Mouse (Mus musculus) neural tube, embryonic 15.5 days (tissue): ENCODE measurements at regions not wholly inside any gene's neighbourhood (a gene's known extent, or its start where the extent isn't known, plus 50 kb on each side); places are given as distances from the start of the nearest gene placed in this dataset.

ENCODE experiments used
- ATAC-seq: fragments of 200-750 bp; cut with Nextera tagmentation; 2 replicates; pipeline ENCODE4 v1.8.0; 2017; ENCODE audit warnings: mild to moderate bottlenecking, moderate TSS enrichment, moderate library complexity; ENCODE audit not compliant: low FRiP score
- H3K27ac ChIP-seq: fragments of 300-500 bp; sonication (generic); replicated peaks from 2 replicates; pipeline ENCODE4 v1.5.1; 2015; ENCODE audit warnings: mild to moderate bottlenecking, inconsistent platforms
- H3K27me3 ChIP-seq: fragments of 300-500 bp; sonication (generic); replicated peaks from 2 replicates; pipeline ENCODE4 v1.6.1; 2015; ENCODE audit warnings: inconsistent platforms
- H3K36me3 ChIP-seq: fragments of 300-500 bp; sonication (generic); 2 replicates; pipeline ENCODE4 v1.6.1; 2015; ENCODE audit warnings: inconsistent platforms
- H3K4me1 ChIP-seq: fragments of 300-500 bp; sonication (generic); 2 replicates; pipeline ENCODE4 v1.6.1; 2015; ENCODE audit warnings: inconsistent platforms
- H3K4me2 ChIP-seq: fragments of 300-500 bp; sonication (generic); 2 replicates; pipeline ENCODE4 v1.6.1; 2015; ENCODE audit warnings: inconsistent platforms, mild to moderate bottlenecking, moderate library complexity
- H3K4me3 ChIP-seq: fragments of 300-500 bp; sonication (generic); replicated peaks from 2 replicates; pipeline ENCODE4 v1.5.1; 2015; ENCODE audit warnings: mild to moderate bottlenecking, inconsistent platforms
- H3K9ac ChIP-seq: fragments of 300-500 bp; sonication (generic); replicated peaks from 2 replicates; pipeline ENCODE4 v1.6.1; 2015; ENCODE audit warnings: mild to moderate bottlenecking, inconsistent platforms
- H3K9me3 ChIP-seq: fragments of 300-500 bp; sonication (generic); replicated peaks from 2 replicates; pipeline ENCODE4 v1.6.1; 2016; ENCODE audit warnings: inconsistent platforms
- WGBS: fragments of 180-500 bp; shearing (Covaris S2); methylation state at CpG from one replicate; pipeline ENCODE4 v1.1.7; 2015; ENCODE audit warnings: mixed read lengths; 5-methylcytosine and 5-hydroxymethylcytosine counted together

DNA sequence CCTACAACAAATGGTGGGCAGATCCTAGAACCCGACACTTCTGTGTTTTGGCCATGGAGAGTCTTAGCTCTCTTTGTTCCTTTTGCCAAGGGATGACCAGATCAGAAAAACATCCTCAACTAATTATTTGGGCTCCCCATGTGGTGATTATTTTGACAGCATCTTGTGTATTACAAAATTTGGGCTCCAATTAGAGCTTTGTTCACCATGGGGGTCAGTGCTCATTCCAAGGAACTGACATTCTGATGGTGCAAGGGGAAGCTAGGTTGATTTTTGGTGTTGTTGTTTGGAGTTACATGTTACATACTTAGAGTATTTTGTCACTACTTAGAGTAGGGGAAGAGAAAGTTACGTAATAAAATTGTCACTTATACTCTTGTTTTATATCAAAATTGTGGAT lies 406.9 kb downstream of the Cd109 start:
- no peak overlapping the region for H3K4me3 ChIP-seq
- WGBS, result 89% methylated on average over 2 of the region's 2 CpGs
- ATAC-seq, result no peak

DNA sequence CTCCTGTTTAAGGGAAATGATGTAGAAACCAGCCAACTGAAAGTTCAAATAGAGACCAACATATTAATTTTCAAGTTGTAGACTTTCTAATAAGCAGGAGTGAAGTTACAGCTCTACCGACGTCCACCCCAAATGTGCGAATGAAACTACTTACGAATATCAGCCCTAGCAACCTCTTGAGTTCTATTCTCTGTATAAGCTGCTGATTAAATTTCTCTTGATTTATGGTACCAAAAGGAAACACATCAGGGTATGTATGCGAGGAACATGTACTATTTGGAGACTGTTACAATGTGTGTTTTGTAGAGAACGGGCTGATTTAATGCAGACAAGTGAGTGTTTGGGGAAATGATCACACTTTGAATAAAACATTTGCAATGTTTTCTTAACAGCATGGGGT lies 412.9 kb downstream of the Cd109 start:
- H3K4me1 ChIP-seq, result no peaks in the 10 kb centered on the region
- ATAC-seq, result no peak
- no peaks in the 10 kb centered on the region for H3K27me3 ChIP-seq
- H3K36me3 ChIP-seq, result no peaks in the 10 kb centered on the region
- H3K4me3 ChIP-seq, result no peak overlapping the region
- no peak overlapping the region for H3K9ac ChIP-seq
- H3K27ac ChIP-seq, result no peak overlapping the region
- 80% methylated on average over 6 of the region's 6 CpGs for WGBS
- no peak overlapping the region for H3K4me2 ChIP-seq
- no peaks in the 10 kb centered on the region for H3K9me3 ChIP-seq

More for the DNA sequence above, 406.9 kb downstream of the Cd109 start:
- Histone ChIP-seq H3K27me3 (no peaks in the 10 kb centered on the region), H3K4me2 (no peak overlapping the region), H3K4me1 (no peaks in the 10 kb centered on the region), H3K9ac (no peak overlapping the region), H3K36me3 (no peaks in the 10 kb centered on the region), H3K27ac (no peak overlapping the region), H3K9me3 (no peaks in the 10 kb centered on the region)

DNA sequence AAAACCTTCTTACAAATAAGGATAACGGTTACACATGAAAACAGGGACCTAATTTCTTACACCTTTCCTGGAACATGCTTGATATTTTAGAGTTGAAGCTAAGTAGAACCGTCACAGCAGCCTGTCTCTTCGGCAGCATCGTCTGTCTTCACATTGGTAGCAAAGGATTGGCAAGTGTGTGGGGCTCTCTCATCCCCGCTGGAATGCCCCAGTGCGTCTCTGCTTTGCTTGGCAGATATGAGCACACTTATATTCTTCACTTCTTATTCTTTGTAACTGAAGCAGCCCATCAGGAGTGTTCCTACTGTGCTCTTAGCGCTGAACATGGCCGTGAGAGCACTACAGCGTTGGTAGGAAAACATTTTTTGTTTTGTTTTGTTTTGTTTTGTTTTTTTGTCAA lies 414.1 kb downstream of the Cd109 start:
- H3K27me3 ChIP-seq, result no peaks in the 10 kb centered on the region
- H3K9ac ChIP-seq, result no peak overlapping the region
- H3K9me3 ChIP-seq, result no peaks in the 10 kb centered on the region
- no peak overlapping the region for H3K27ac ChIP-seq
- no peaks in the 10 kb centered on the region for H3K4me1 ChIP-seq
- no peak overlapping the region for H3K4me2 ChIP-seq
- ATAC-seq, result no peak
- no peaks in the 10 kb centered on the region for H3K36me3 ChIP-seq
- no peak overlapping the region for H3K4me3 ChIP-seq
- 89% methylated on average over 9 of the region's 9 CpGs for WGBS

DNA sequence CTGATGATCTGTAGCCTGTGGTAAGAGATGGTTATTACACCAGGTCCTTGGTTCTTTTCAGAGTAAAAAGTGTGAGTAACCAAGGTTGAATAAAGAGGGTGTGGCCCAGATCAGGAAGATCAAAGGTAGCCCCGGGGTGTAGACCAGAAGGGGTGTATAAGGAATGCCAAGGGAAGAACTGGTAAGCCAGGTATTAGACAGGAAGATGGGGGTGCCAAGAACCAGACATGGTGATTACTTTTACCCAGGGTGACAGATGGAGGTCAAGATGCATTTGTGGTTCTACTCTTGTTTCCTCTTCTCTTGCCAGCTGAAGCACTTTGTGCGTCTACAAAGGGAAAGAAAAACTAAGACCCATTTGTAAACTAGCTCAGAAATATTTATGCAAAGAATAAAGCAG lies 420.3 kb downstream of the Cd109 start:
- H3K9me3 ChIP-seq, result no peaks in the 10 kb centered on the region
- H3K4me3 ChIP-seq, result no peak overlapping the region
- 74% methylated on average over 2 of the region's 2 CpGs for WGBS
- no peak overlapping the region for H3K27ac ChIP-seq
- H3K36me3 ChIP-seq, result no peaks in the 10 kb centered on the region
- no peak overlapping the region for H3K9ac ChIP-seq
- no peak overlapping the region for H3K4me2 ChIP-seq
- no peaks in the 10 kb centered on the region for H3K27me3 ChIP-seq
- ATAC-seq, result no peak
- no peaks in the 10 kb centered on the region for H3K4me1 ChIP-seq

DNA sequence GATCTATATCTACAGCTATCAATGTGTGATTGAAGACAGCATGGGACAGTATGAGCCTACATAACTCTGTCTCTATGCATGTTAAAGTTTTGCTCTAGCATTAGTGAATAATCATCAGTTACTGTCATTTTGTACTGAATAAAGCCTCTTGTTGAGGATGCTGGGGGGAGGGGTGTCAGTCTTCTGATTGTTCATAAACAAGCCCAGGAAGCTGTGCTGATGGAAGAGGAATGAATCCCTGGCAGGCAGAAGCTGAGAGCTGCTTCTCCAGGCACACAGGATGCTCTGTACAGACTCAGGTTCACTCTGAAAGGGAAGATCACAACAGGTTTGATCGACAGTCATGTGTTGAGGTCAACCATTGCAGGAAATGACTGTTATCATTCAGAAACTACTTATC lies 421.7 kb downstream of the Cd109 start:
- Histone ChIP-seq H3K9me3 (no peaks in the 10 kb centered on the region), H3K27ac (no peak overlapping the region), H3K27me3 (no peaks in the 10 kb centered on the region), H3K4me2 (no peak overlapping the region), H3K36me3 (no peaks in the 10 kb centered on the region), H3K4me1 (no peaks in the 10 kb centered on the region), H3K9ac (no peak overlapping the region), H3K4me3 (no peak overlapping the region)
- WGBS, result 83% methylated on average over 1 of the region's 1 CpGs
- ATAC-seq, result no peak

DNA sequence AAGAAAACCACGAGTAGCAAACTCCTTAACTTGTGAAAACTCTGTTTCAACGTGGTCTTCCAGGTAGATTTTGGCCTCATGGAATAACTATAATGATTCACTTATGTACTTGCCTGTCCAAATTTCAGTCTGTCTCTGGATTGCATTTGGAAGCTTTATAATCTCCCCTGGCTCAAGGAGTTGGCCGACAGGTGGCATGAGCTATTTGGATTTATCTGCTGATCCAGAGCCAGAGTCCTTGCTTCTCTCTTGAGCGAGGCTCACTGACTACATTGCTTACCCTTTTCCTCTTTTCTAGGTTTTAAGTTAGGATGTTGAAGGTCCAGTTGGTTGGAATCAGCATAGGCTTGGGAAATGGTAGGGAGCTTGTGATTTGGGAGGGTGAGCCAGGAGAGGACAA lies 423.6 kb downstream of the Cd109 start:
- ATAC-seq, result no peak
- Histone ChIP-seq H3K36me3 (no peaks in the 10 kb centered on the region), H3K4me1 (no peaks in the 10 kb centered on the region), H3K9ac (no peak overlapping the region), H3K4me2 (no peak overlapping the region), H3K27ac (no peak overlapping the region), H3K9me3 (no peaks in the 10 kb centered on the region), H3K4me3 (no peak overlapping the region), H3K27me3 (no peaks in the 10 kb centered on the region)
- 85% methylated on average over 4 of the region's 4 CpGs for WGBS

DNA sequence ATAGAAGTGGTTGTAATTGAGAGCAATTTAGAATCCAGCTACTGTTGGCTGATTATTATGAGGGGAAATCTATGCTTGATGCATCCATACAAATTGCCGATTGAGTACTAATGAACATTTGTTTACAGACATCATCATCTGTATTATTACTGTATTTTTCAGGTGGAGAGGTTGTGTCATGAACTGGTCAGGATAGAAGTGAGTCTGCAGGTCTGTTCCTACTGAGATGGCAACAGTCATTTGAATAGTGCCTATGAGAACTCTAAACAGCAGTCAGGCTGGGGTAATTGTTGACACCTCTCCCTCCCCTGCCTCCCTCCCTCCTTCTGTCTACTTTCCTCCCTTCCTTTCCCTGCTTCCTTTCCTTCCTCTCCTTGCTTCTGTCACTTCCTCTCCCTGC lies 429.0 kb downstream of the Cd109 start:
- no peak overlapping the region for H3K4me2 ChIP-seq
- H3K4me1 ChIP-seq, result no peaks in the 10 kb centered on the region
- H3K9ac ChIP-seq, result no peak overlapping the region
- H3K36me3 ChIP-seq, result no peaks in the 10 kb centered on the region
- no peaks in the 10 kb centered on the region for H3K9me3 ChIP-seq
- no peak overlapping the region for H3K27ac ChIP-seq
- no peak for ATAC-seq
- no peak overlapping the region for H3K4me3 ChIP-seq
- no peaks in the 10 kb centered on the region for H3K27me3 ChIP-seq
- WGBS, result 56% methylated on average over 1 of the region's 1 CpGs

DNA sequence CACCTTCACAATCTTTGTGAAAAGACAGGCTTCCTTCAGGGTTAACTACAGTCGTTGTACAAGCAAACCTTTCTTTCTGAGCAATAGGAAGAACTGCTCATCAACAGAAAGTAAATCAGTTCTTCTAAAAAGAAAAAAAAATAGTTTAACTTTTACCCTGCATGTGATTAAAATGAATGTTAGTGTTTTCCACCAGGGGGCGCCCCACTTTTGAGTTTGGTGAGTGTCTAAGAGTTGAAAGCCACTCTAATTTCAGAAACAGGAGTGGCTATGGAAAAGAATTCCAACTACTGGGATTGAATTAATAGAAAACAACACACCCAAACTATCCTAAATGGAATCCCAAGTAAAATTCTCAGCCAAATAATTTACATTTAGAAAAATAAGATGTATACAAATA lies 430.0 kb downstream of the Cd109 start:
- no peak overlapping the region for H3K4me2 ChIP-seq
- H3K36me3 ChIP-seq, result no peaks in the 10 kb centered on the region
- no peak overlapping the region for H3K27ac ChIP-seq
- H3K9me3 ChIP-seq, result no peaks in the 10 kb centered on the region
- H3K4me3 ChIP-seq, result no peak overlapping the region
- WGBS, result 10% methylated on average over 2 of the region's 2 CpGs
- H3K27me3 ChIP-seq, result no peaks in the 10 kb centered on the region
- H3K4me1 ChIP-seq, result no peaks in the 10 kb centered on the region
- no peak overlapping the region for H3K9ac ChIP-seq
- ATAC-seq, result no peak

DNA sequence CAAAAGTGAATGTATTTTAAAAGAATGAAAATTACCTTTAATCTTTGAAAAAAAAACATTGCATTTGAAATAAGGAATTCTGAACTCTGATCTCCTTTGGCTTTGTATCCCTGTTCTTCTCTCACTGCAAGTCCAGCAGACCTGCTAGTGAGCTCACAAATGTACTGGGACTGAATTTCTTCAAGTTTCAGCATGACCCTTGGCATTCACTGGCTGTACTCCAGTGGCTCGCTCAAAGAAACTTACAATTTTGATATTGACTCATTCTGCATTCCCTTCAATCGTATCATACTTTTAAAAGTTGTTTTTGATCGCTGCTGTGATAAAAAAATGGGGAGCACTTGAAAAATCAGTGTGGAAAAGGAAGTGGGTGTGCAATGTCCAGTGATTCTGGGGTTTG lies 456.6 kb downstream of the Cd109 start:
- Histone ChIP-seq H3K4me3 (no peak overlapping the region), H3K36me3 (no peaks in the 10 kb centered on the region), H3K9me3 (no peaks in the 10 kb centered on the region), H3K4me1 (no peaks in the 10 kb centered on the region), H3K9ac (no peak overlapping the region), H3K4me2 (no peak overlapping the region), H3K27ac (no peak overlapping the region), H3K27me3 (no peaks in the 10 kb centered on the region)
- no peak for ATAC-seq
- WGBS, result 88% methylated on average over 3 of the region's 3 CpGs

DNA sequence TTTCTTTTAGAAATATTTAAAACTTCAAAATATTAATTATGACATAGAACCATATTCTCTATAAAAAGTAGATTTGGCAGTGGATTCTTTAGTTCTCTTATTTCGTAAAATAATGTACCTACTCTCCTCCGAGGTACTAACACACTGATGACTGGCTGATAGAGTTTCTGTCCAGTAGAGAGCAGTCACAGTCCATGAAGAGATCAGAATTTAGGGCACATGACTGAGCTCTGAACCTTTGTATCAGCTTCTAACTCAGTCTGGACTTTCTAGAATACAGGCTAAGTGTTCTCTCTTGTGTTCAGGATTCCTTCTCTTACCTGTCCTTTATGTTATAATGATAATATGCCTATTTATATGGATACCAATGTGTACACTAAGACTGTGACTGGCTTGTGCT lies 494.3 kb downstream of the Cd109 start:
- Histone ChIP-seq H3K27ac (no peak overlapping the region), H3K9ac (no peak overlapping the region), H3K4me2 (no peak overlapping the region), H3K27me3 (no peaks in the 10 kb centered on the region), H3K4me1 (no peaks in the 10 kb centered on the region), H3K9me3 (no peaks in the 10 kb centered on the region), H3K4me3 (no peak overlapping the region), H3K36me3 (no peaks in the 10 kb centered on the region)
- 75% methylated on average over 2 of the region's 2 CpGs for WGBS
- ATAC-seq, result peak; percentile 88; the same call in 1 of the 2 replicates

DNA sequence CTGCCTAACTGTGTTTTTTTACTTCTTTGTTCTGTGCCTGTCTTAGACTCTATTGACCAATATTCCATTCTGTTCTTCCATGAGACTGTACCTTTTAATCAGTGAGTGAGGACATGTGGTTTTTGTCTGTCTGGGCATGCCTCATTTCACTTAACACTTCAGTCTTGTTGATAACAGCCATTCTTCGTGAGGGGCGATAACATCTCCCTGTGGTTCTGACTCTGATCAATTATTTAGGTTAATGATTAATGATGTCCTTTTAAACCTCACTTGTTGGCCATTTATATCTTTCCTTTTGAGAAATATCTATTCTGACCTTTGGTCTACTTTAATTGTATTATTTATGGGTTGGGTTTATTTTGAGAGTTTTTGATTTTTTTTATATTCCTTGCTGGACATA lies 496.0 kb downstream of the Cd109 start:
- no peaks in the 10 kb centered on the region for H3K4me1 ChIP-seq
- H3K9ac ChIP-seq, result no peak overlapping the region
- no peak overlapping the region for H3K27ac ChIP-seq
- whole genome bisulfite sequencing, result 34% methylated on average over 2 of the region's 2 CpGs
- H3K36me3 ChIP-seq, result no peaks in the 10 kb centered on the region
- no peaks in the 10 kb centered on the region for H3K9me3 ChIP-seq
- H3K4me3 ChIP-seq, result no peak overlapping the region
- H3K27me3 ChIP-seq, result no peaks in the 10 kb centered on the region
- ATAC-seq, result no peak
- H3K4me2 ChIP-seq, result no peak overlapping the region

DNA sequence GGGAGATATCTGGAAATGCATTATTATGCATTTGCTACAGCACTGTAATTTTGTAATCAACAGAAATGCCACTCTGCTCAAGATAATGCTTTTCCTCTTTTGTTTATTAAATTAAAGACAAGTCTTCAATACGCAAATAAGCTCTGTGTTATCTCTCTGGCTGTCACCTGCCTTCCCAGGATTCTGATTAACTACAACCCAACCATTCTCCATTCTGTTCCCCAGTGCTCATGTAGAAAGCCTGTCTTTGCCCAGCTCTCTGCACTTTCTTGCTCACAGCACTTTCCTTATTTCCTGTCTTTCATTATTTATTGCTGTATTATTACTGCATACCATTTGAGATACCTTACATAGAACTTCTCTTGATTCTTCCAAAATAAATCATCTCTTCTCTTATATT lies 525.6 kb downstream of the Cd109 start:
- WGBS, result 93% methylated on average over 1 of the region's 1 CpGs
- ATAC-seq, result no peak

DNA sequence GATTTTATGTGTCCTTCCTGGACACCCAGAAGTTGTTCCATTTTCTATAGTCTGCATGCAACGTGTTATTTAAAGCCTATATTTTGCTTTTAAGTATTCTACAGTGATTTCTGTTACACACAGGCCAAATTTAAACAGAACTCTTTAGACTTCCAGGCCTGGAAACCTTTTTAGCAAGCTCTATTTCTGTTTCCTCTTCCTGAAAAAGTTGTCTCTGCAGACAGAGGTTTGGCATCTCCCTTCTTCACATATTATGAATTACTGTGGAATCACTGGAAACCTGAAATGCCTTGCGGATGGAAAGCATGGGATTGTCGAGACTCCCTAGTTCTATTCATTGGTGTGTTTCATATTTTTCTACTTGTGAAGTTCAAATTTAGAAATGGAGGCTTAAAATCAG lies 530.7 kb downstream of the Cd109 start:
- Histone ChIP-seq H3K4me2 (no peak overlapping the region), H3K9me3 (no peaks in the 10 kb centered on the region), H3K4me3 (no peak overlapping the region), H3K9ac (no peak overlapping the region), H3K36me3 (no peaks in the 10 kb centered on the region), H3K4me1 (no peaks in the 10 kb centered on the region), H3K27me3 (no peaks in the 10 kb centered on the region), H3K27ac (no peak overlapping the region)
- ATAC-seq, result no peak
- 82% methylated on average over 3 of the region's 3 CpGs for WGBS

More for the DNA sequence above, 525.6 kb downstream of the Cd109 start:
- H3K9me3 ChIP-seq, result no peaks in the 10 kb centered on the region
- H3K4me1 ChIP-seq, result no peaks in the 10 kb centered on the region
- no peaks in the 10 kb centered on the region for H3K36me3 ChIP-seq
- no peak overlapping the region for H3K4me2 ChIP-seq
- no peak overlapping the region for H3K9ac ChIP-seq
- H3K4me3 ChIP-seq, result no peak overlapping the region
- no peaks in the 10 kb centered on the region for H3K27me3 ChIP-seq
- H3K27ac ChIP-seq, result no peak overlapping the region
